Mouse (Mus musculus): Measurements from ENCODE around the gene Mthfd1.

The Mthfd1 gene

GRCm38 (mm10) chr12:76306852-76307561 lies 51.9 kb downstream of the Mthfd1 start:
- DNase-seq, result no peak

- no peak for DNase-seq
Measured at GRCm38 (mm10) chr12:76307964-76308363, 52.9 kb downstream of the Mthfd1 start.

- DNase-seq, result no peak
Measured at GRCm38 (mm10) chr12:76308436-76308835, 53.3 kb downstream of the Mthfd1 start.

- DNase-seq, result no peak
Measured at GRCm38 (mm10) chr12:76310007-76310406, 54.9 kb downstream of the Mthfd1 start.

GRCm38 (mm10) chr12:76310633-76311032 lies 55.5 kb downstream of the Mthfd1 start:
- no peak for DNase-seq

- DNase-seq, result no peak
Measured at GRCm38 (mm10) chr12:76311227-76311626, 56.1 kb downstream of the Mthfd1 start.

GRCm38 (mm10) chr12:76311951-76312350 lies 56.9 kb downstream of the Mthfd1 start:
- no peak for DNase-seq

- no peak for DNase-seq
Measured at GRCm38 (mm10) chr12:76318282-76319212, 63.4 kb downstream of the Mthfd1 start.

GRCm38 (mm10) chr12:76324679-76325431 lies 69.8 kb downstream of the Mthfd1 start, which contains the start of gene Akap5:
Gene Akap5, plus strand, starts transcription at chr12:76324891.
- DNase-seq, result no peak

GRCm38 (mm10) chr12:76326437-76327220 lies 71.5 kb downstream of the Mthfd1 start:
- no peak for DNase-seq

- DNase-seq, result no peak
Measured at GRCm38 (mm10) chr12:76328567-76329354, 73.7 kb downstream of the Mthfd1 start.

- no peak for DNase-seq
Measured at GRCm38 (mm10) chr12:76333688-76334087, 78.6 kb downstream of the Mthfd1 start.

- DNase-seq, result no peak
Measured at GRCm38 (mm10) chr12:76335641-76336040, 80.5 kb downstream of the Mthfd1 start.

- DNase-seq, result no peak
Measured at GRCm38 (mm10) chr12:76336111-76336965, 81.2 kb downstream of the Mthfd1 start.

- no peak for DNase-seq
Measured at GRCm38 (mm10) chr12:76341080-76341479, 86.0 kb downstream of the Mthfd1 start.

- no peak for DNase-seq
Measured at GRCm38 (mm10) chr12:76345759-76346455, 90.8 kb downstream of the Mthfd1 start.

GRCm38 (mm10) chr12:76349680-76350220 lies 94.7 kb downstream of the Mthfd1 start:
- no peak for DNase-seq

GRCm38 (mm10) chr12:76360868-76361267 lies 105.8 kb downstream of the Mthfd1 start:
- no peak for DNase-seq

Data from cerebellum, adult 11-12 months (tissue).